ENCODE assay signal across 21 mouse cellular contexts in the genomic region with DNA sequence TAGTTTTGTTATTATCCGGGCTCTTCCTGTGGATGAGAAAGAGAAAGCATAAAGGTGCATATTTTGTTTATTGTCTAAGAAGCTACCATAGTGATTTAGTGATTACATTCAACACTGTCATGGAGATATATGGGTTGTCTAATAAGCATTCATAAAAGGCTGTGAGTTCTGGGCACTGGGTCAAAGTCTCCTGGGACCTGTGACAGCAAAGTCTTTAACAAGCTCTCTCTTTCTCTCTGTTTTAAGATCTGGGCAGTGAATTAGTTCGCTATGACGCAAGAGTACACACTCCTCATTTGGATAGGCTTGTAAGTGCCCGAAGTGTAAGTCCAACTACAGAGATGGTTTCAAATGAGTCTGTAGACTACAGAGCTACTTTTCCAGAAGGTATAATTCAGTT.
A peak's percentile ranks its signal among the peaks of the same experiment; 100 is the strongest.
DNase-seq lines count a peak whose midpoint lies in the region; ATAC-seq and TF ChIP-seq lines count a peak whose summit lies in the region.
"Had no signal": no experiment of that assay in that cellular context is flagged by ENCODE, and none has a peak within 500 bp of the region (broad histone marks: within the 10 kb centered on the region; RNA-seq: fewer than 3 reads in every experiment).

No protein-coding gene starts in this region.

- no peak overlapping the region for H3K4me2 ChIP-seq in midbrain, postnatal 0 days (ENCODE audit: low read depth, low read length, poor library complexity, severe bottlenecking)
- no peak overlapping the region for H3K4me2 ChIP-seq in midbrain, embryonic 15.5 days
- H3K4me2 ChIP-seq: heart, embryonic 15.5 days; stomach, embryonic 15.5 days had no signal

- WGBS in midbrain, postnatal 0 days: 87% methylated on average over 4 of the region's 4 CpGs
- WGBS in midbrain, embryonic 15.5 days: 89% methylated on average over 4 of the region's 4 CpGs

- H3K4me3 ChIP-seq in midbrain, postnatal 0 days (ENCODE audit: low read depth, low read length): no peak overlapping the region
- H3K4me3 ChIP-seq in midbrain, embryonic 15.5 days: no peak overlapping the region
- H3K4me3 ChIP-seq: embryonic facial prominence, embryonic 10.5 days; erythroblast, embryonic 14.5 days; heart, embryonic 15.5 days; hindbrain, embryonic 10.5 days; megakaryocyte, embryonic 14.5 days; stomach, embryonic 15.5 days had no signal

- H3K27me3 ChIP-seq in midbrain, postnatal 0 days (ENCODE audit: insufficient read depth, low read length): no peaks in the 10 kb centered on the region
- no peaks in the 10 kb centered on the region for H3K27me3 ChIP-seq in midbrain, embryonic 15.5 days (replicated peaks)
- H3K27me3 ChIP-seq: heart, embryonic 15.5 days; megakaryocyte, embryonic 14.5 days; stomach, embryonic 15.5 days had no signal

- ATAC-seq in midbrain, postnatal 0 days (ENCODE audit: low FRiP score): no peak
- no peak for ATAC-seq in midbrain, embryonic 15.5 days (replicated peaks)
- ATAC-seq: forebrain, postnatal 0 days; liver, postnatal 0 days; midbrain, embryonic 16.5 days had no signal

- no peaks in the 10 kb centered on the region for H3K9me3 ChIP-seq in midbrain, postnatal 0 days (ENCODE audit: low read length)
- no peaks in the 10 kb centered on the region for H3K9me3 ChIP-seq in midbrain, embryonic 15.5 days
- H3K9me3 ChIP-seq: embryonic facial prominence, embryonic 10.5 days; heart, embryonic 15.5 days; hindbrain, embryonic 10.5 days; megakaryocyte, embryonic 14.5 days; stomach, embryonic 15.5 days had no signal

- no peak overlapping the region for H3K9ac ChIP-seq in midbrain, postnatal 0 days (replicated peaks; ENCODE audit: low read length, poor library complexity, severe bottlenecking)
- no peak overlapping the region for H3K9ac ChIP-seq in midbrain, embryonic 15.5 days
- H3K9ac ChIP-seq: forebrain, postnatal 0 days; heart, embryonic 15.5 days; liver, postnatal 0 days; stomach, embryonic 15.5 days had no signal

- H3K36me3 ChIP-seq in midbrain, postnatal 0 days (ENCODE audit: insufficient read depth, low read length): no peaks in the 10 kb centered on the region
- no peaks in the 10 kb centered on the region for H3K36me3 ChIP-seq in midbrain, embryonic 15.5 days (replicated peaks)
- H3K36me3 ChIP-seq: embryonic facial prominence, embryonic 10.5 days; heart, embryonic 15.5 days; hindbrain, embryonic 10.5 days; stomach, embryonic 15.5 days had no signal

- DNase-seq in heart, adult 11 months: peak; percentile 52
- DNase-seq in heart, adult 8-10 months (ENCODE audit: low spot score): no peak
- DNase-seq in layer of hippocampus, adult 8-10 months (ENCODE audit: low spot score in 2 of 2): peak; percentile 6 to 10
- DNase-seq in layer of hippocampus, postnatal 36 days: no peak
- DNase-seq in midbrain, postnatal 0 days (ENCODE audit: low spot score): peak; percentile 47
- no peak for DNase-seq in testis, postnatal 14 days (ENCODE audit: low spot score)
- no peak for DNase-seq in adrenal gland, adult 2 months
- DNase-seq: adrenal gland, postnatal 14 days; cerebellum, adult 18-20 months; forebrain, postnatal 0 days; kidney, adult 9 months; liver, postnatal 0 days; thymus, postnatal 14 days had no signal

- no peak overlapping the region for H3K27ac ChIP-seq in midbrain, postnatal 0 days (ENCODE audit: low read depth, low read length)
- H3K27ac ChIP-seq in midbrain, embryonic 15.5 days: no peak overlapping the region
- H3K27ac ChIP-seq: embryonic facial prominence, embryonic 10.5 days; heart, embryonic 15.5 days; hindbrain, embryonic 10.5 days; stomach, embryonic 15.5 days had no signal

- TF ChIP-seq CTCF in midbrain, postnatal 0 days (IDR thresholded peaks at IDR 0.05): no peak

- H3K4me1 ChIP-seq in midbrain, postnatal 0 days (ENCODE audit: insufficient read depth, low read length): no peaks in the 10 kb centered on the region
- 0 out of 2 replicates have a peak, but pooled peaks cover 3% of the 10 kb centered on the region for H3K4me1 ChIP-seq in midbrain, embryonic 15.5 days
- H3K4me1 ChIP-seq: megakaryocyte, embryonic 14.5 days; stomach, embryonic 15.5 days had no signal

Comparison
In these comparisons a context has a peak if more than half of its experiments do, and no peak if none do; other contexts are left out.
1. DNase-seq: peak in heart, adult 11 months (single experiment), layer of hippocampus, adult 8-10 months (2 of 2) and midbrain, postnatal 0 days (single experiment); none in heart, adult 8-10 months (single experiment), layer of hippocampus, postnatal 36 days (0 of 2), testis, postnatal 14 days (single experiment) and adrenal gland, adult 2 months (single experiment).